Mouse (Mus musculus) lung, postnatal 0 days (tissue): ENCODE measurements around the gene Gm10260.

Experiments
- CTCF ChIP-seq: IDR thresholded peaks from 2 replicates; pipeline ENCODE4 v1.5.1; 2016; ENCODE audit warnings: antibody characterized with exemption, mild to moderate bottlenecking
- EP300 ChIP-seq: IDR thresholded peaks from 2 replicates; pipeline ENCODE4 v1.6.1; 2016; ENCODE audit warnings: antibody characterized with exemption, mild to moderate bottlenecking, control low read depth

DNA sequence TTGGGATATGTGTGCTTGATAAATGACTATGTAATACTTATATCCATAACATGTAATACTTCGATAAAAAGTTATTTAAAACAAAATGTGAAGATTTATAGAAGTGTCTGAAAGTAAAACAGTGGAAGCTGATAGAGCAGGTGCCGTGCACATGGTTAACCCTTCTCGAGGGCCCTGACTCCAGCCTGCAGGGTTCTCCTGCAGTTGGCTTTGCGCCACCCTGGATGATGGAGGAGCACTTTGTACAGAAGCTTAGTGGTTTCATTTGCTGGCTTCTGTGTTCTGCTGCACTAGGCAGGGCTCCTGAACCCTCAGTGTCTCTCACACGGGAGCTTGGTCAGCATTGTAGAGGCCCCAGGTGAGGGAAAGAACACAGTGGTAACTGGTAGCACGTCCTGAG is 4.3 kb downstream of the Gm10260 start:
- TF ChIP-seq EP300 (no peak), CTCF (no peak)
